Mouse (Mus musculus) mouse embryonic stem cell (cell line): ENCODE data around the gene Kcnj11.

Experiments
- in situ Hi-C, 2 experiments: fragments of 300-500 bp; cut with MboI; formaldehyde crosslinking; loops; 1 replicate in 1 of 2; 3 replicates in 1 of 2; pipeline ENCODE4 v1.14.3; 2019 to 2020; ENCODE audit warnings: low sequenced_read_pairs in 2 of 2, low pct_unique_long_range_greater_than_20kb in 1 of 2, mixed read lengths in 1 of 2; ENCODE audit not compliant: unreplicated experiment in 1 of 2

Gene Kcnj11

GRCm38 (mm10) chr7:46061614-46062013 lies 39.0 kb downstream of the Kcnj11 start:
- in situ Hi-C loops: no loop called here

- in situ Hi-C loops: no loop called here
These were observed 39.9 kb downstream of the Kcnj11 start for GRCm38 (mm10) chr7:46060688-46061087.

GRCm38 (mm10) chr7:46058882-46059281 lies 41.7 kb downstream of the Kcnj11 start:
- in situ Hi-C loops: no loop called here

GRCm38 (mm10) chr7:46053566-46053965 lies 47.0 kb downstream of the Kcnj11 start:
- in situ Hi-C loops: no loop called here

- in situ Hi-C loops: no loop called here
These were observed 48.3 kb downstream of the Kcnj11 start for GRCm38 (mm10) chr7:46052161-46052821.

- in situ Hi-C loops: no loop called here
These were observed 50.6 kb downstream of the Kcnj11 start for GRCm38 (mm10) chr7:46049981-46050380.

GRCm38 (mm10) chr7:46047873-46048562 lies 52.5 kb downstream of the Kcnj11 start:
- in situ Hi-C loops: no loop called here

- in situ Hi-C loops: no loop called here
These were observed 54.7 kb downstream of the Kcnj11 start for GRCm38 (mm10) chr7:46045882-46046281.

GRCm38 (mm10) chr7:46044106-46044505 lies 56.5 kb downstream of the Kcnj11 start:
- in situ Hi-C loops: no loop called here
